Mouse (Mus musculus): Measurements from ENCODE around the gene Eaf2. TPM values are rescaled to one million over a fixed set of nuclear protein-coding genes. Genes with fewer than 3 reads are reported as not detected.
A peak's percentile ranks its signal among the peaks of the same experiment; 100 is the strongest.

Gene Eaf2
- total and polyA plus RNA-seq, 3 experiments = 3.5 to 7.4 (median 5.0) TPM

- in situ Hi-C loops (cut with MboI; ENCODE audit: low pct_ligation_motif_present, low pct_unique_long_range_greater_than_20kb, low sequenced_read_pairs) = no loop called here
- H3K36me3 ChIP-seq (replicated peaks in 1 of 2; ENCODE audit: control insufficient read depth in 1 of 2, insufficient read depth in 1 of 2, low read length in 1 of 2) = peaks cover 1 to 9% of the 10 kb centered on the region in 2 experiments
- no peak overlapping the region for H3K4me2 ChIP-seq (ENCODE audit: insufficient read depth, low read depth, poor library complexity, severe bottlenecking)
- peaks cover 6 to 25% of the 10 kb centered on the region in 2 experiments; a peak in 3 of 4 replicates for H3K4me1 ChIP-seq (ENCODE audit: control insufficient read depth in 1 of 2, insufficient read depth in 2 of 2)
- H3K27ac ChIP-seq (ENCODE audit: insufficient read depth, low read depth) = no peak overlapping the region
- no peaks in the 10 kb centered on the region for H3K9me3 ChIP-seq (replicated peaks; ENCODE audit: low read length)
- TF ChIP-seq NELFE (IDR thresholded peaks at IDR 0.05; ENCODE audit: low read depth, low read length) (no peak), PAX5 (IDR thresholded peaks at IDR 0.05; ENCODE audit: low read length) (no peak), RAD21 (IDR thresholded peaks at IDR 0.05; ENCODE audit: low read depth, low read length) (peak; percentile 44), JUN (IDR thresholded peaks at IDR 0.05; ENCODE audit: insufficient read depth, low read depth, low read length) (no peak), MYC (IDR thresholded peaks at IDR 0.05; ENCODE audit: low read depth, low read length) (no peak), ELF1 (IDR thresholded peaks at IDR 0.05; ENCODE audit: low read depth, low read length) (0 out of 2 replicates have a peak, but pooled peaks have one; percentile 23), BHLHE40 (IDR thresholded peaks at IDR 0.05; ENCODE audit: low read depth, low read length) (no peak), CTCF (conservative IDR thresholded peaks at IDR 0.05 in 1 of 2, IDR thresholded peaks at IDR 0.05 in 1 of 2; ENCODE audit: low read depth in 2 of 2, low read length in 2 of 2) (peak; percentile 34 to 71; a peak in 2 of 4 replicates), CHD1 (IDR thresholded peaks at IDR 0.05; ENCODE audit: low read depth, low read length) (0 out of 2 replicates have a peak, but pooled peaks have one; percentile 43), ZC3H11A (IDR thresholded peaks at IDR 0.05; ENCODE audit: low read depth, low read length) (no peak), SMC3 (IDR thresholded peaks at IDR 0.05; ENCODE audit: low read depth, low read length) (peak; percentile 63), SIN3A (IDR thresholded peaks at IDR 0.05; ENCODE audit: low read length) (0 out of 2 replicates have a peak, but pooled peaks have one; percentile 35), JUND (conservative IDR thresholded peaks at IDR 0.05; ENCODE audit: low read depth, low read length) (0 out of 2 replicates have a peak, but pooled peaks have one; percentile 11)
- DNase-seq (ENCODE audit: extremely low read depth) = peak; percentile 66
- H3K4me3 ChIP-seq (replicated peaks in 1 of 3; ENCODE audit: low read depth in 2 of 3, low read length in 2 of 3, poor library complexity in 1 of 3) = no peak overlapping the region
- H3K9ac ChIP-seq (ENCODE audit: insufficient read depth, low read depth) = no peak overlapping the region
- peaks cover 47% of the 10 kb centered on the region for H3K79me2 ChIP-seq (replicated peaks; ENCODE audit: control insufficient read depth, extremely low read depth, insufficient read depth, poor library complexity, severe bottlenecking)
- dilution Hi-C loops (cut with MboI; ENCODE audit: extremely low pct_ligation_motif_present, extremely low pct_unique_long_range_greater_than_20kb, low sequenced_read_pairs) = no loop called here
- no peaks in the 10 kb centered on the region for H3K27me3 ChIP-seq (replicated peaks)
These were observed 2.5 kb upstream of the Eaf2 start for GRCm38 (mm10) chr16:36877316-36877715.

- Histone ChIP-seq H3K27ac (ENCODE audit: insufficient read depth, low read depth) (peak overlapping the region; percentile 39), H3K36me3 (replicated peaks in 1 of 2; ENCODE audit: control insufficient read depth in 1 of 2, insufficient read depth in 1 of 2, low read length in 1 of 2) (peaks cover 14 to 24% of the 10 kb centered on the region in 2 experiments), H3K4me1 (ENCODE audit: control insufficient read depth in 1 of 2, insufficient read depth in 2 of 2) (peaks cover 6 to 33% of the 10 kb centered on the region in 2 experiments; a peak in 3 of 4 replicates), H3K4me3 (replicated peaks in 1 of 3; ENCODE audit: low read depth in 2 of 3, low read length in 2 of 3, poor library complexity in 1 of 3) (peak overlapping the region; percentile 86 to 95 (median 88)), H3K27me3 (replicated peaks) (no peaks in the 10 kb centered on the region), H3K79me2 (replicated peaks; ENCODE audit: control insufficient read depth, extremely low read depth, insufficient read depth, poor library complexity, severe bottlenecking) (peaks cover 53% of the 10 kb centered on the region), H3K9ac (ENCODE audit: insufficient read depth, low read depth) (peak overlapping the region; percentile 70), H3K4me2 (ENCODE audit: insufficient read depth, low read depth, poor library complexity, severe bottlenecking) (peak overlapping the region; percentile 84), H3K9me3 (replicated peaks; ENCODE audit: low read length) (no peaks in the 10 kb centered on the region)
- DNase-seq (ENCODE audit: extremely low read depth) = peak; percentile 33
- in situ Hi-C loops (cut with MboI; ENCODE audit: low pct_ligation_motif_present, low pct_unique_long_range_greater_than_20kb, low sequenced_read_pairs) (no loop called here), dilution Hi-C loops (cut with MboI; ENCODE audit: extremely low pct_ligation_motif_present, extremely low pct_unique_long_range_greater_than_20kb, low sequenced_read_pairs) (no loop called here)
- TF ChIP-seq SMC3 (IDR thresholded peaks at IDR 0.05; ENCODE audit: low read depth, low read length) = 0 out of 2 replicates have a peak, but pooled peaks have one; percentile 2
- no peak for TF ChIP-seq BHLHE40 (IDR thresholded peaks at IDR 0.05; ENCODE audit: low read depth, low read length)
- TF ChIP-seq TBP (conservative IDR thresholded peaks at IDR 0.05; ENCODE audit: low read depth, low read length) = no peak
- TF ChIP-seq RCOR1 (conservative IDR thresholded peaks at IDR 0.05; ENCODE audit: low read depth, low read length) = no peak
- TF ChIP-seq POLR2A (IDR thresholded peaks at IDR 0.05; ENCODE audit: low read depth, low read length) = no peak
- TF ChIP-seq MAZ (IDR thresholded peaks at IDR 0.05; ENCODE audit: low read depth, low read length) = peak; percentile 66
- peak; percentile 23; the same call in 1 of the 2 replicates for TF ChIP-seq CHD1 (IDR thresholded peaks at IDR 0.05; ENCODE audit: low read depth, low read length)
- no peak for TF ChIP-seq POLR2AphosphoS2 (IDR thresholded peaks at IDR 0.05; ENCODE audit: low read depth, low read length)
- no peak for TF ChIP-seq KAT2A (IDR thresholded peaks at IDR 0.05; ENCODE audit: insufficient replicate concordance, low read length)
- TF ChIP-seq ZKSCAN1 (IDR thresholded peaks at IDR 0.05; ENCODE audit: borderline replicate concordance, low read depth, low read length) = no peak
- TF ChIP-seq IRF4 (IDR thresholded peaks at IDR 0.05; ENCODE audit: low read depth, low read length) = 0 out of 2 replicates have a peak, but pooled peaks have one; percentile 6
These were observed 561 bp upstream of the Eaf2 start for GRCm38 (mm10) chr16:36875276-36875851.
